Mouse (Mus musculus) thymus, postnatal 10 days (tissue): ENCODE measurements around the gene B4galt1.

Experiments
- DNase-seq, 2 experiments: peaks; one replicate each; pipeline ENCODE4 v3.0.0; 2021; ENCODE audit warnings: low spot score in 2 of 2

Gene B4galt1

DNA sequence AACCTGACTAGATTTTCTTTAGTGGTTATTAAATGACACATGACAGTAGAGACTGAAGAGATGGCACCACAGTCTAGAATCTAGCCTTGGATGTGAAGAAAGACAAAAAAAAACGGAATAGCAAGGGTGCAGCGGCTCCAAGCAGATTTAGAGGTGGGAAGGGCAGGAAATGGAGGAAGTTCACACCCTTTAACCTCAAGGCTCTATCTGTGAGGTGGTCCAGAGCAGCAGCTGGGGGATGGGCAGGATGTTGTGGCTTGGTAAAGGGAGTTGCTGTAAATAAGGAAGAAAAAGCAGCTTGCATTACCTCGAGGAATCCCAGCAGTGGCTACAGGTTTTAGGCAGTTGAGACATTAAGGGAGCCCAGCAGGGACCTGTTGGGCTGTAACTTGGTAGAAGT is 72.7 kb downstream of the B4galt1 start:
- peak; percentile 59 to 60 for DNase-seq

DNA sequence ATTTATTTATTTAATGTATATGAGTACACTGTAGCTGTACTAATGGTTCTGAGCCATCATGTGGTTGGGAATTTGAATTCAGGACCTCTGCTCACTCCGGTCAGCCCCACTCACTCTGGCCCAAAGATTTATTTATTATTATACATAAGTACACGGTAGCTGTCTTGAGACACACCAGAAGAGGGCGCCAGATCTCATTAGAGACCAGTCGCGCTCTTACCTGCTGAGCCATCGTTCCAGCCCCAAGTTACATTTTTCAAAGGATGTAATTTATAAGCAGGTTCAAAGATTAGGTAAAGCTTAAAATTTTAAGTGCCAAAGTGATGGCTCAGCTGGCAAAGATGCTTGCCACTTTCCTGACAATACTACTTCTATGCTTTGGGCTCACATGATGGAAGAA is 75.1 kb downstream of the B4galt1 start:
- DNase-seq: no peak

DNA sequence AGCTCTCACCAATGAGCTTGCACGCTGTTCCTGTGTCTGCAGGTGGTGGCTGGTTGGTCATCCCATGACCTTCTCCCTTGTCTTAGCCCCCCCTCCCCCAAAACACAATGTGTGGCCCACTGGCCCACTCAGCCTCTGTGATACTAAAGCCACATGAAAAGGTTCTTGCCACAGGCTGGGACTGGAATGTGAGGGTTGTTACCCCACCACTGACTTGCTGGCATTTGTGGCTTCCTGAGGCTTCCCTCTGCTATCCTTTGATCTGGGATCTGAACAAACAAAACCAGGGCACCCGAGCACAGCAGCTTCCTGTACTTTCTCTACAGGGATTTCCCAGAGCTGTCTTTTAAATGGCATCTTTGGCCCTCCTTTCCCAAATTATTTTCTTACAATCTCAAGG is 76.7 kb downstream of the B4galt1 start:
- no peak for DNase-seq

DNA sequence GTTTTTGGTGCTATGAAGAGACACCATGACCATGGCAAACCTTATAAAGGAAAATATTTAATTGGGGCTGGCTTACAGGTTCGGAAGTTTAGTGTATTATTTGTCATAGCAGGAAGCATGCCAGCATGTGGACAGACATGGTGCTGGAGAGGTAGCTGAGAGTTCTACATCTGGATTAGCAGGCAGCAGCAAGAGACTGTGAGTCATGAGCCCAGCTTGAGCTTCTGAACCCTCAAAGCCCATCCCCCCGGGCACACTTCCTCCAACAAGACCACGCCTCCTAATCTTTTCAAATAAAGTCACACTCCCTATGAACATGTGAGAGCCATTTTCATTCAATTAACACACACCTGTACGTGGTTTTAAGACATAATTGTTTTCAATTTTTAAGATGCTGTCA is 77.4 kb downstream of the B4galt1 start:
- no peak for DNase-seq

DNA sequence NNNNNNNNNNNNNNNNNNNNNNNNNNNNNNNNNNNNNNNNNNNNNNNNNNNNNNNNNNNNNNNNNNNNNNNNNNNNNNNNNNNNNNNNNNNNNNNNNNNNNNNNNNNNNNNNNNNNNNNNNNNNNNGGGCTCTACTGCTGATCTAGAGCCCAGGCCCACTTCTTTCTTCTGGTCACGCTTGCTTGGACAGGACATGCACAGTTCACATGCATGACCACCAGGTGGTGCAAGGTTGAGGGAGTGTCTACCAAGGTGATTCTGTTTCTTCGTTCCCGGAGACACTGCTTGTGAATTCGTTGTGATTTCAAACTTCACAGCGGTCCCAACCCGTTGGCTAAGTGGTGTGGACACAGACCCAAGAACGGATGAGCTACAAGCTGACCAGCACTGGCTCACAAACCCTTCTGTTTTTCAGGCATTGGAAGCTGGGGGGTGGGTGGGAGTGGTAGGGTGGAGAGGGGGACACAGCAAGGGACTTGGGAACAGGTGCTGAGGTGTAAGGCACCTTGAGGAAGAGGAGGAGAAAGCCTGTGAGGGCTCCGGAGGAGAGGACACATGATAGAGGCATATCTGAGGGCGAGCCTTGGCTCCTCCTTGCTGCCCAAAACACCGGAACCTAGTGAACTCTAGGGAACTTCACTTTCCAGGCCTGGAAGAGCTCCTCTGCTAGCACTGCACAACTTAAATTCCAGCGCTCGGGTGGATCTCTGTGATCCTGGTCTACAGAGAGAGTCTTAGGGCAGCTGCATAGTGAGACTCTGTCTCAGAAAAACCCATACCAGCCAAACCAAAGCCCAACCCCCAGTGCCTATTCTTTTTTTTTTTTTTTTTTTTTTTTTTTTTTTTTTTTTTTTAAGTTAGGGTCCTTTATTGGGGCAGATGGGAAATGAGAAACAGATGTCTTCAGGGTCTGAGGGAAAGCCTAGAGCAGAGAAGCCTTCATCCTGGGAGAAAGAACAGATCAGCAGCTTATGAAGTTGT is 79.2 kb downstream of the B4galt1 start:
- peak; percentile 62 to 82 for DNase-seq

DNA sequence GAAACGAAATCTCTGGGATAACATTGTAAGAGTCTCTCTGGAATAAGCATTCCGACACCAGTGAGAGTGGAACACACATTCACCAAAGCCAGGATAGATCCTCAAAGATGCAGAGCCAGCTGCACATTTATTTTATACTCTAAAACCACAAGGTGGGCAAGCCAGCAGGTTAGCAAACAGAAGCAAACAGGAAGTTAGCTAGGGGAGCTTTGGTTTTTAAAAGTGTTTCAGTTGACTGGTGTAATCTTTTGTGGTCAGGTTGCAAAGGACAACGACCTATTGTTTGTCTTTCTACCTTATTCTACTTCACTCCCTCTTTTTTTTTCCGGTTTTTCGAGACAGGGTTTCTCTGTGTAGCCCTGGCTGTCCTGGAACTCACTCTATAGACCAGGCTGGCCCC is 93.9 kb downstream of the B4galt1 start:
- no peak for DNase-seq

DNA sequence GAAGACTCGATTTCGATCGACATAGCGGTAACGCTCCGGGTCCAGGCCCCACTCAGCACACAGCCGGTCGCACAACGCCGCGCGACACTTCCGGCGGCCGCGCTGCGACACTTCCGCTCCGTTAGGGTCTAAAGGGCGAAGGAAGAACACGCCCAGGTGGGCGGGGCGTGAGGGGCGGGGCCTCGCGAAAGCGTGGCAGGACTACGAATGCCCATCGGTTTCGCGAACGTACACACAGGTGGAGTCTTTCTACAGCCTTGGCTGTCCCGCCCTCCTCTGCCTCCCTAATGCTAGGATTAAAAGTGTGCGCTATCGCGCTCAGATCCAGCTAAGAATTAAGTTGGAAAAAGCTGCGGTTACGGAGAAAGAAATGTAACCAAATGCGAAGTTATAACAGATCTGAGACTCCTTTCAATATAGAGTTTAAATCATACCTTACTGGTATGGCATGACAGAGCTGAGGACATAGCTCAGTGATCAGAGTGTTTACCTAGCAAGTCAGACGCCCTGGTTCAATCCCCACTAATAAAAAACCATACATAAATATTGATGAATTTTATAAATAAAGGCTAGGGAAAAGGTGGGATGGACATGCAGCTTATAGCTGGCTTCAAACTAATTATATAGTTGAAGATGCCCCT is 95.9 kb downstream of the B4galt1 start, which contains the start of gene Smu1:
Gene Smu1 (minus strand): TSS at position 144 of the 641 bp plus-strand sequence.
- DNase-seq: peak; percentile 94 to 97

DNA sequence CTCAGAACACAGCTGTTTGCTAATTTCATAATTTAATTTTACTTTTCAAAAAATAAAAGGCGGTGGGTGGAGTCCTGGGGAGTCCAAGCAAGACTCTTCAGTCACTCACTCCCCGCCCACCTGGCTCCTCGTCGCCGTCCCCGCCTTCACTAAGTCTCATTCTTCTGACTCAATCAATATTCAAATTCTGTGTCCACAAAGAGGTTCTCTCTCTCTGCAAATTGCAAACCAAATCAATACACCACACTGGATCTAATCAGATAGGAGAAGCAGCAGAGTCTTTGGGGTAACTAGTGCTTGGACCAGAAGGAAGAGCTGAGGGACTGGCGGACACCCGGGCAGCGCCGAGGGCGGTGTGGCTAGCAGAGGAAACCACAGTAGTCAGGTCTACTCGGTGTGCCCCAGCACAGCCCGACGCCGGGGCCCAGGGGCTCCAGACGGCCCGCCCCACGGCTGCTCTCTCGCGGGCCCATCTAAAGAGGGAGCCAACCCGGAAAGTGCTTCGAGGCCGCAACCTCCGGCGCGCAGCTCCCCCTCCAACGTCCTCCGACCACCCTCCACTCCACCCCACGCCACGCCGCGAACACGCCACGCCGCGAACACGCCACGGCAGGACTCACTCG is 96.5 kb downstream of the B4galt1 start:
- DNase-seq: no peak
